Mouse (Mus musculus) thymus, adult 2 months (tissue): Measurements from ENCODE around the gene Rad9a.

Experiments used
- CTCF ChIP-seq: fragments of 200-500 bp; IDR thresholded peaks from 2 replicates; pipeline ENCODE4 v1.5.1; 2012; ENCODE audit warnings: mild to moderate bottlenecking, control low read depth, low read length, moderate library complexity, borderline replicate concordance; ENCODE audit not compliant: control insufficient read depth, poor library complexity, insufficient read depth; ENCODE audit errors: extremely low read depth
- POLR2A ChIP-seq: fragments of 200-500 bp; IDR thresholded peaks from 2 replicates; pipeline ENCODE4 v1.6.1; 2012; ENCODE audit warnings: mild to moderate bottlenecking, low read length, control low read depth, moderate library complexity; ENCODE audit not compliant: control insufficient read depth, poor library complexity, insufficient read depth; ENCODE audit errors: extremely low read depth

DNA sequence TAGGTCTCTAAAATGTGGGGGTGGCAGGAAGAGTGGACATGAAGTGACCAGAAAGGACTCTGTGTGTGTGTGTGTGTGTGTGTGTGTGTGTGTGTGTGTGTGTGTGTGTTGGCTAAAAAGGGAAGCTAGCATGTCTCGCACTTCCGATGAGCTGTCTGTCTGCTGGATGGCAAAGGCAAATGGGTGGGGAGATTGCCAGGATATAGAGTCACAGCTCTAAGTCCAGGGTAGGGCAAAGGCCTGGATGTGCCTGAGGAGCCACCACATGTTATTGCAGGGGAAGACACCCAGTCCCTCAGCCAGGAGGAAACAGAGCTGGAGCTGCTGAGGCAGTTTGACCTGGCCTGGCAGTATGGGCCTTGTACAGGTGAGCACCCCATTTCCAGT is 30.7 kb upstream of the Rad9a start:
- TF ChIP-seq CTCF, result no peak
- TF ChIP-seq POLR2A, result no peak
